Mouse (Mus musculus): ENCODE results near the gene Plppr5.

Gene Plppr5

DNA sequence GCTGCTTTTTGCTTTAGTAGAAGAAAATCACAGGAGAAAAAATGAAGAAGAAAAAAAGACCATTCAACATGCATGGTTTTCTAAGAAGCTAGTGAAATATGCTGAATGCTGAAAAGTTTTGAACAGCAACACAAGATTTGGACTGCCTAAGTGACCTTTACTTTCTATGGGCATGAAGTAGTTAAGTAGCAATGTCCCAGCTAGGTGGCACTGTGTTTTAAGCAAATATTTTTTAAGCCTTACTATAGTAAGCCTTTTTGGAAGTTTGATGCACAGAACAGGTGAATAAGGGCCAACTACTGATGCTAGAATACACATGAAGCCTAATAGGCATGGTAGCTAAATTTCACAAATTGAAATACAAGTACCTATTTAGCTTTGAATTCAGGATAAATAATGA lies 134.2 kb downstream of the Plppr5 start:
- DNase-seq = no peak

DNA sequence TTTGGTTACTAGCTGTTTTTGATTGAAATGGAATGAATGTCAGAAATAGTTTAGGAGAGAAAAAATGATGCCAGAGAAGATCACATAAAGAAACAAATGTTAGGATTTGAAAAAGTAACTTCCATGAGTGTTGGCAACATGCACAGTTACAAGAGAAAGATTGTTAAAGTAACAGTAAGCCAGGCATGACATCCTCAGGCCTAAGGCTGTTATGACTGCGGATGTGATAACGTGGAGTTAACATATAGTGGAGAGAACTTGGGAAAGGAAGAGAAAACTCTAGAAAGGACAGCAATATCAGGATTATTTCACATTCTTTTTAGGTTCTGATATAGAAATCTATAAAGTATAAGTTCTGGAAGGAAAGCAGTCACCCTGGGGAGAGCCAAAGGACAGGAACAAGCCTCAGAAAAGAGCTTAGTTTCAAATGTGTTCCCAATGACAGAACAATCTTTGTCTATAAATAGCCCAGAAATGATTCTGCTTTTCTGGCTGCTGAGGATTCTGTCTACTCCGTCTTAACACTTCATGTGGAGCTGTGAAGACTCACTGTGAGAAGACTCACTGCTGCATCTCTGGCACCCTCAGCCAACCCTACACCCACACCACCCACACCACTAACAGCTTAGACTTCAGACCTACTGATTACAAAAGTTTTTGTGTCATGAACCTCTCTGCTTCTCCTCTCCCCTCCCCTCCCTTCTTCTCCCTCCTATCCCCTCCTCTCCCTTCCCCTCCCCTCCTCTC lies 142.1 kb downstream of the Plppr5 start:
- DNase-seq = no peak

DNA sequence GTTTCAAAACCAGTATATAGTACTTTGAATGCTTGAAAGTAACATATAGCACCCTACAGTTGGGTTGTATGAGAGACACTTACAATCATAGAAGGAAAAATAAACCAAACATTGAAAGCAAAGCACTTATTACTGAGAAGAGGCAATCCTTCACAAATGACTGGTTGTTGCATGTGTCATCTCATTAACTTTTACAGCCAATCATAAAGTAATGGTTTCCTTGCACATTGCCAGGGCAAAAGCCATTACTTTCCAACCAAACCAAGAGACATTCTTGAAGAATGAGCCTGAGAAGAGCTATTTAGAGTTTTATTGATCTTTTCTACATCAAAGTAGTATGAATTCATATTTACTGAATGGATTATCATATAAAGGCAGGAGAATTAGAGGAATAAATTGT lies 148.8 kb downstream of the Plppr5 start:
- DNase-seq = no peak

DNA sequence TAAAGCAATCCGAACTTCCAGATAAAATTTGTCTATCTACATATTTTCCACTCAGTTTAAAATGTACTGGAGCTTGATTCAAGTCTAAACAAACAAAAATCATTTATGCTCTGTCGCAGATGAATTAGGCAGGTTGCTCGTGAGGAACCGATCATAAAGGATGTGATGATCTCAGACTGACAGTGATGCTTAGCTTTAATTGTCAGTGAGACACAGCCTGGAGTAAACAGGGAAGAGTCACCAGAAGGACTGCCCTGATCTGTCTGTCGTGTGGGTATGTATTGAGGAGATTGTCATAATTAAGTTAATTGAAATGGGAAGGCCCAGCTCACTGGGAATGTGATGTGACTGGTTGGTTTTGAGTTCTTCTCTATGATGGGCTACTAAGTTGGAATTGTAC lies 149.9 kb downstream of the Plppr5 start:
- no peak for DNase-seq

DNA sequence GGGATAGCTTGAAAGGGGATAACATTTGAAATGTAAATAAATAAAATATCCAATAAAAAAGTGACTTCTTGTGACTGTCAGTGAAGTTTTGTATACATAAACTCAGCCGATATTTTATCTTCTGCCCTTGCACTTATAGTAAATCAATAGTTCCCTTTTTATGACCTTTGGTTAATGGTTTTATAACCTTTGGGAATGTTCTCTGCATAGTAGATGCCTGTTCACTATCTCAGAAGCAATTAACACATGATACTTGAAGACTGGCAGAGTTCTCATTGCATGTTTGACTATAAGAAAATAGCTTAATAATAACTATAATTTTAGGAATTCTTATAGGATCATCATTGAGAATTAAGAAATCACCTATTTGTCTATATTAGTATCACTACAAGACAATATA lies 150.9 kb downstream of the Plppr5 start:
- no peak for DNase-seq

DNA sequence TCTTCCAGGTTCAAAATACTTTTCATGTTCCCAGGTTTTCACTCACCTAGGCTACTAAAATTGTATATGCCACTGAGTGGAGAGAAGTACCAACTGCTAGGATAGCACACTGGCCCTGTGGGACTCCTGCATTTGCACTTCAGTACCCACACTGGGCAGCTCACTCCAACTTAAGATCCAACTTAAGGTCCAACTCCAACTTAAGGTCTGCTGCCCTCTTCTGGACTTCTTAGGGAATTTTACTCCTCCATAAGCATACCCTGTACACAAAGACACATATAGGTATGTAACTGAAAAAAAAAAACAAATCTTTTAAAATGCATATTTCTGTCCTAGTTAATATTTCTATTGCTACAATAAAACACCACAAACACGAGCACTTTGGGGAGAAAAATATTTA lies 153.5 kb downstream of the Plppr5 start:
- no peak for DNase-seq

DNA sequence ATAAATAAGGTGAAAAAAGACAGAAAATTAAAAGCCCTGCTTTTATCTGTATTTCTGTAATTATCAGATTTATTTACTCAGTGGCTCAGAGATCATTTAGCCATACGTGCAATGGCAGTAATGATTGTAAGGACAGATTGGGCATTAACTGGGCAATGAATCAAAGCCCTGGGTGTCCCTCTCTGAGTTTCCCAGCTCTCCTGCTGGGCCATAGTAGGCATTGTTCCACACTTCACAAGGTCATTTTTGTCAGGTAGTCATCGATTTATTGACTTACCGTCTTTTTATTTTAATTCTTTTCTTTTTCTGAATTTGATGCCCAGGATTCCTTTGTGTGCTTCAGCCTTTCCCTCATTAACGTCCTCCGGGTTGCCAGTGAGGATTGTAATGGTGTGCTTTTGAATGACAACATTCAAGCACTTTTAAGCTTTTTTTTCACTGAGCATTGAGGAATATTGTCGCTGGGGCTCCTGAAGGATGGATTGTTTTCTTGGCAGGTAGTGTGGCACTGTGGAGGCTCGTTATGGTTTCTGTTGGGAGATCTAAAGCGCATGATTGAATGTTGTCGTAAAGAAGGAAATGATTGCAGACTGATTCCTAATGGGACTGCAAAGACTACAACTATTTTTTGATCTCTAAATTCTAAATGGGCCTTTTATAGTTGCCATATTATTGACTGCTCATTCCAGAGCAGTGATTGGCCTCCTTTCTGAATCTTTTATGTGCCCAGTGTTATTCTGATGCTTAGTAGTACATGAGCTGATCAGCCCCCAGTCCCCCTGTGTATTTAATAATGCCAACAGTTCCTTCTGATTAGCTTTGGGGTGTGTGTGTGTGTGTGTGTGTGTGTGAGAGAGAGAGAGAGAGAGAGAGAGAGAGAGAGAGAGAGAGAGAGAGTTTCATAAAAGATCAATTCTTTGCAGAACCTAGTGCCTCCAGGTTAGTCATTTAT lies 154.8 kb downstream of the Plppr5 start:
- DNase-seq = no peak

DNA sequence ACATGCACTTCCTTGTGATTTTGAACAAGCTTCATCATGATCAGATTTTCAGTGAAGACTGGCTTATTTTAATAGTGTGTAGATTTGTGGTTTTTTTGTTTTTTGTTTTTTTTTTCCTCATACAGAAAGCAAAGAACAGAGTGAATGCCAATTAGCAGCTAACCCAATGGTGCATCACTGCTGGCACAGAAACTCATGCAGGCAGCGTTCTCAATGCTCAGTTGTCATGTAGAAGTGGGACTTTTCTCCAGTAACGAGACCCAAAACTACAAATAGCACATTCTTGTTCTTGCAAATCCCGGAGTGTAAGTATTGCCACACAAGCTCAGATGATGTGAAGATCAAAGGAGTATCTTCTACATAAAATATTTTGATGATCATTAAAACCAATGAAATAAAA lies 156.9 kb downstream of the Plppr5 start:
- no peak for DNase-seq

DNA sequence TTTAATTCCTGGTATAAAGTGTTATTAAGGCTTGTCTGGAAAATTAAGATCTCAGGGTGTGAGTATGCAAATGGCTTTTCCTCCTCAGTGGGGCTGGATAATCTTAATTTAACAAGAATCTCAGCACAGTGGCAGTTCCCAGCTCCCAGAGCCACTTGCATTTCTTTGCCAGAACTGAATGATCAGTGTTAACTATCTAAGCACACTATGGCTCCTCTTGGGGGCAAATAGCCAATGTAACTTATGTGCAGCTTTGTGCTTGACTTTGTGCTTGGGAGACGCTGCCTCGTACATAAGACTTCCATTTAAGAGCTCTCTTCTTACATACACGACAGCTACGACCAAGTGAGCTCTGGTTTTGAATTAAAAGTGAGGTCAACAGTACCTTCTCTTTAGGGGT lies 158.0 kb downstream of the Plppr5 start:
- DNase-seq = no peak

Measured in B cell, adult 2 months (primary cell).